Mouse (Mus musculus): Measurements from ENCODE around the gene Rasal2. TPM values are rescaled to one million over a fixed set of nuclear protein-coding genes. Genes with fewer than 3 reads are reported as not detected.

Gene Rasal2
- polyA plus RNA-seq, 1 experiment from 2014 or later = 15.3 TPM

DNA sequence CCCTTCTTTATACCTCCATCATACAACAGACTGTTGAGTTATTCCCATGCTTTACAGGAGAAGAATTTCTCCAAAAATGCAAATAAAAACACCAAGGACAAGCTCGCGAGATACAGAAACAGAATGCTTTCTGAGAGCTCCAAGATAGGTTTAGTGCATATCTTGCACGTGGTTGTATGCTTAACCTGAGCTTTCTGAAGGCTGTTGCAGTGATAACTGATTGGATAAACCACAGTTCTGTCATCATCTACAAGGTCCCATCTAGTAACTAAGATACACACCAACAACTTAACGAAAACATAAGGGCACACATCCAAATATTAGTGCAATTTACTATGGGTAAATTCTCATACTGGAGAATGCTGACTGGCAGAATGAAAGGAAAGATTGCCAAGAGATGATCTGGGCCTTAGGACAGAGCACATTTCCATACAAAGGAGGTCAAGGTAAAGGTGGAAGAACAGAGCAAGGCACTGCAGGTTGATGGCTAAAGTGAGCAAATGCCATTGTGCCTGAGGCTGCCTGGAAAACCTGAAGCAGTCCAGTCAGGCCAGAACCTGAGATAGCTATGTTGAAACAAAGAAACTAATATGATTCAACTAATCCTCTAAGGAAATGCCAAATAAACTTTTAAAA is 136.6 kb downstream of the Rasal2 start:
- H3K27me3 ChIP-seq (replicated peaks; ENCODE audit: insufficient read depth, low read length) = no peaks in the 10 kb centered on the region
- H3K9ac ChIP-seq (replicated peaks; ENCODE audit: low read depth) = no peak overlapping the region
- no peak for ATAC-seq
- H3K9me3 ChIP-seq (ENCODE audit: low read length) = no peaks in the 10 kb centered on the region
- H3K27ac ChIP-seq (ENCODE audit: low read length) = no peak overlapping the region
- H3K4me3 ChIP-seq (ENCODE audit: low read depth, low read length) = no peak overlapping the region
- DNase-seq (ENCODE audit: low spot score) = no peak
- H3K4me2 ChIP-seq (replicated peaks; ENCODE audit: low read depth, low read length) = no peak overlapping the region
- 67% methylated on average over 4 of the region's 4 CpGs for WGBS
- H3K4me1 ChIP-seq (ENCODE audit: insufficient read depth, low read depth, low read length) = no peaks in the 10 kb centered on the region
- no peak for TF ChIP-seq EP300 (IDR thresholded peaks at IDR 0.05)
- no peak for TF ChIP-seq CTCF (IDR thresholded peaks at IDR 0.05)
- H3K36me3 ChIP-seq (ENCODE audit: insufficient read depth, low read length) = no peaks in the 10 kb centered on the region

- Histone ChIP-seq H3K4me3 (ENCODE audit: low read depth, low read length) (no peak overlapping the region), H3K4me1 (ENCODE audit: insufficient read depth, low read depth, low read length) (no peaks in the 10 kb centered on the region), H3K9me3 (ENCODE audit: low read length) (no peaks in the 10 kb centered on the region), H3K9ac (replicated peaks; ENCODE audit: low read depth) (no peak overlapping the region), H3K4me2 (replicated peaks; ENCODE audit: low read depth, low read length) (no peak overlapping the region), H3K27ac (ENCODE audit: low read length) (no peak overlapping the region), H3K27me3 (replicated peaks; ENCODE audit: insufficient read depth, low read length) (no peaks in the 10 kb centered on the region), H3K36me3 (ENCODE audit: insufficient read depth, low read length) (no peaks in the 10 kb centered on the region)
- DNase-seq (ENCODE audit: low spot score) = no peak
- no peak for ATAC-seq
- 85% methylated on average over 3 of the region's 3 CpGs for WGBS
- TF ChIP-seq CTCF (IDR thresholded peaks at IDR 0.05) = no peak
- no peak for TF ChIP-seq EP300 (IDR thresholded peaks at IDR 0.05)
These were observed 144.5 kb downstream of the Rasal2 start for GRCm38 (mm10) chr1:157267894-157268293.

DNA sequence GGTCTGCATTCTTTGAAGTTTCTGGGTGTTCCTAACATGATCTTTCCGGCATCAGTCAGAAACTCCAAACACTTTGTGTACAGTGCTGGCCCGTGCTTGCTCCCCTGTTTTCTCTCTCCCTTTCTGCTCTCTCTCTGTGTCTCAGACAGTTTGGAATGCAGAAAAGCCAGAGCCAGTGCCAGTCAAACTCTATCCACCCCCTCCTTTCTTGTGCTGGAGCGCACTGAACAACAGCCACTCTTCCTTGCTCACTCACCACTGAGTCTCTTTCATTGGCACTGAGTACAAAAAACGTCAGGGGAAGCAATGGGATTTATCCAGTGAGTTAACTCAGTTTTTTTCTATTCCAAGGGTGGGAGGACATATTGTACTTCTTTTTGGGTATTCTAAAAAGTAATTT is 155.8 kb downstream of the Rasal2 start:
- no peak overlapping the region for H3K9ac ChIP-seq (replicated peaks; ENCODE audit: low read depth)
- ATAC-seq = peak; percentile 85
- no peaks in the 10 kb centered on the region for H3K27me3 ChIP-seq (replicated peaks; ENCODE audit: insufficient read depth, low read length)
- no peak overlapping the region for H3K27ac ChIP-seq (ENCODE audit: low read length)
- 0 out of 2 replicates have a peak overlapping the region, but pooled peaks have one; percentile 1 for H3K4me2 ChIP-seq (replicated peaks; ENCODE audit: low read depth, low read length)
- WGBS = 25% methylated on average over 4 of the region's 4 CpGs
- H3K36me3 ChIP-seq (ENCODE audit: insufficient read depth, low read length) = no peaks in the 10 kb centered on the region
- H3K4me3 ChIP-seq (ENCODE audit: low read depth, low read length) = no peak overlapping the region
- DNase-seq (ENCODE audit: low spot score) = peak; percentile 56
- no peaks in the 10 kb centered on the region for H3K4me1 ChIP-seq (ENCODE audit: insufficient read depth, low read depth, low read length)
- no peaks in the 10 kb centered on the region for H3K9me3 ChIP-seq (ENCODE audit: low read length)
- no peak for TF ChIP-seq EP300 (IDR thresholded peaks at IDR 0.05)
- no peak for TF ChIP-seq CTCF (IDR thresholded peaks at IDR 0.05)

DNA sequence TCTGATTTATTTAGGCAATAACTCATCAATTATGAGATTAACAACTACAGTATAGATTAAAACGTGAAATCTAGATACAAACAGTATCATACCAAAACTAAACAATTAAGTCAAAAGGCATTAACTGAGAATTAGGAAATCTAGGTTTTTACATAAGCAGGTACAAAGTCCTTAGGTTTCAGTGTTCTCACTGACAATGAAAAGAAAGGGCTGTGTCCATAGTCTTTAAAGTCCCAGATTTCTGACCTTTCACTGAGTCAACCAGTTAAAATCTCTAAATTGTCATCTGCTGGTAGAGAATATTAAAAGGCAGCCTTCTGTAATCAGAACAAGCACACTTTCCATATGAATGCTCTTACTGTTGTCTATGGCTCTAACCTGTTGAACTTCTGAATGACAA is 156.6 kb downstream of the Rasal2 start:
- TF ChIP-seq CTCF (IDR thresholded peaks at IDR 0.05) (no peak), EP300 (IDR thresholded peaks at IDR 0.05) (no peak)
- 76% methylated on average over 1 of the region's 1 CpGs for WGBS
- Histone ChIP-seq H3K36me3 (ENCODE audit: insufficient read depth, low read length) (no peaks in the 10 kb centered on the region), H3K9me3 (ENCODE audit: low read length) (no peaks in the 10 kb centered on the region), H3K4me2 (replicated peaks; ENCODE audit: low read depth, low read length) (no peak overlapping the region), H3K27ac (ENCODE audit: low read length) (no peak overlapping the region), H3K4me3 (ENCODE audit: low read depth, low read length) (no peak overlapping the region), H3K27me3 (replicated peaks; ENCODE audit: insufficient read depth, low read length) (no peaks in the 10 kb centered on the region), H3K9ac (replicated peaks; ENCODE audit: low read depth) (no peak overlapping the region), H3K4me1 (ENCODE audit: insufficient read depth, low read depth, low read length) (no peaks in the 10 kb centered on the region)
- DNase-seq (ENCODE audit: low spot score) = no peak
- ATAC-seq = no peak

DNA sequence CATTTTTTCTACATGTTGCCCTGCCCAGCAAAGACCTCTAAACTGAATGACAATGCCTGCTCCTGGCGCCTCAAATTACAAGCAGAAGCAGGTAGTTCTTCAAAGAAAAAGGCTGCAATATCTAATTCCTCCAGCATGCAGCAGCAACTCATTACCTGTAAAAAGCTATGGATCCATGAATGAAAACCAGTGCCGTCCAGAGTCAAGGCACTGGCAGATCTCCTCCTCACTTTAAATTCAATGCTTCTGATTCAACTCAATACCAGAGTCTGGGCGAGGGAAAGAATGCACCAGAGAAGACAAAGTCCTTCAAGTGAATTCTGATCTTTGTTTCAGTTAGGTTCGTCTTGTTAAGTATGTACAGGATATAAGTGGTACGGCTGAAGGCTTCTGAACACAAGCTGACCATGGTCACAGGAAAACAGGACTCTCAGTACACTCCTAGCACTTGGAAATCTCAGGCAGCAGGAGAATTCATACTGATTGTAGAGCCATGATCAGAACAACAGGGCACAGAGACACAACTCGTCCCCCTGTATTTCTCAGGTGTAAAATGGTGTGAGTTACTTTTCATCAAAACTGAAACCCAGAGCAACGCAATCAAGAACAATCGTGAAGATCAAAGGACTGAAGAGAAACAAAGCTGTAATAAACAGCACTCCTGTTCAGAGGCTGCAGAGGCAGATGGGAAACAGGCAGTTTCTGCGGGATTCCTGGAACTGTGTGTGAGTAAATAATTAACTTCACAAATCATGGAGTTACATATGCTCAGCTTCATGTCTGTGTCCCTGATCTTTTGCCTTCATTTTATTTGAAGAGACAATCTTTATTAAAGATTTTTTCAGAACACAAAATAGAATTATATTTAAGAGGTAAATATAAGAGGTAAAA is 158.6 kb downstream of the Rasal2 start:
- DNase-seq (ENCODE audit: low spot score) = no peak
- Histone ChIP-seq H3K9ac (replicated peaks; ENCODE audit: low read depth) (no peak overlapping the region), H3K36me3 (ENCODE audit: insufficient read depth, low read length) (no peaks in the 10 kb centered on the region), H3K4me1 (ENCODE audit: insufficient read depth, low read depth, low read length) (no peaks in the 10 kb centered on the region), H3K4me3 (ENCODE audit: low read depth, low read length) (no peak overlapping the region), H3K4me2 (replicated peaks; ENCODE audit: low read depth, low read length) (no peak overlapping the region), H3K27me3 (replicated peaks; ENCODE audit: insufficient read depth, low read length) (no peaks in the 10 kb centered on the region), H3K9me3 (ENCODE audit: low read length) (no peaks in the 10 kb centered on the region), H3K27ac (ENCODE audit: low read length) (no peak overlapping the region)
- TF ChIP-seq EP300 (IDR thresholded peaks at IDR 0.05) = no peak
- no peak for TF ChIP-seq CTCF (IDR thresholded peaks at IDR 0.05)
- ATAC-seq = no peak
- whole genome bisulfite sequencing = 58% methylated on average over 9 of the region's 9 CpGs

DNA sequence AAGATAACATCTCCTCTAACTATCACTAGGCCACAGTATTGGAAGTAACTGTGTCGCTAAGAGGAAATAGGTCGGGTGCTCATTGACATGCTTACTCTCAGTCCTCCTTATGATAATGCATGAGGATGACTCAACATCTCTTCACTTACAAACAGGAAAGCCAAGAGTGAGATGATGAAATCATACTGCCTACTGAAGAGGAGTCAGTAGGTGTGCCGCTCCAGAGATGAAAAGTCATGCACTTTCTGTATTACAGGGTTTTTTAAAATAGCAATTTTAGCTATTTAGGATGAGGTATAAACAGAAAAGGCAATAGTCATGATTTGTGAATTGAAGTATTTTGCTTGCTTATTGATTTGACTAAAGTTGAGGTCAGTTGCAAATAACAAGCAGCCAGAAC is 164.3 kb downstream of the Rasal2 start:
- DNase-seq (ENCODE audit: low spot score) (no peak), ATAC-seq (no peak)
- Histone ChIP-seq H3K9me3 (ENCODE audit: low read length) (no peaks in the 10 kb centered on the region), H3K9ac (replicated peaks; ENCODE audit: low read depth) (no peak overlapping the region), H3K4me2 (replicated peaks; ENCODE audit: low read depth, low read length) (no peak overlapping the region), H3K36me3 (ENCODE audit: insufficient read depth, low read length) (no peaks in the 10 kb centered on the region), H3K4me3 (ENCODE audit: low read depth, low read length) (no peak overlapping the region), H3K27ac (ENCODE audit: low read length) (no peak overlapping the region), H3K27me3 (replicated peaks; ENCODE audit: insufficient read depth, low read length) (no peaks in the 10 kb centered on the region), H3K4me1 (ENCODE audit: insufficient read depth, low read depth, low read length) (no peaks in the 10 kb centered on the region)
- TF ChIP-seq EP300 (IDR thresholded peaks at IDR 0.05) = no peak
- no peak for TF ChIP-seq CTCF (IDR thresholded peaks at IDR 0.05)
- WGBS = 67% methylated on average over 3 of the region's 3 CpGs
